Mouse (Mus musculus) forelimb bud, embryonic 11.5 days (tissue): ENCODE measurements around the gene Rabac1.

Source experiments
- DNase-seq: peaks from one replicate; pipeline ENCODE4 v3.0.0-alpha.2; 2012; ENCODE audit warnings: low read depth, low spot score

Gene Rabac1

GRCm38 (mm10) chr7:24930475-24930874 is 42.1 kb downstream of the Rabac1 start:
- no peak for DNase-seq
